Mouse (Mus musculus) ES-E14 (cell line): ENCODE results near the gene Myh10. TPM values are rescaled to one million over a fixed set of nuclear protein-coding genes. Genes with fewer than 3 reads are reported as not detected.

Source experiments
- DNase-seq: peaks from one replicate; pipeline ENCODE4 v3.0.0-alpha.2; 2013; ENCODE audit warnings: low read depth, low spot score
- H3K27ac ChIP-seq: 2 replicates; pipeline ENCODE4 v1.5.1; 2012; ENCODE audit warnings: low read depth, mild to moderate bottlenecking, low read length, moderate library complexity, mixed read lengths; ENCODE audit not compliant: poor library complexity, insufficient read depth, severe bottlenecking
- H3K36me3 ChIP-seq: 2 replicates; pipeline ENCODE4 v1.6.1; 2012; ENCODE audit warnings: mild to moderate bottlenecking, low read length, moderate library complexity, mixed read lengths; ENCODE audit not compliant: control insufficient read depth, poor library complexity, insufficient read depth, severe bottlenecking
- H3K4me1 ChIP-seq, 2 experiments: fragments of 150-350 bp in 1 of 2; sonication (generic) in 1 of 2; 2 replicates each; pipeline ENCODE4 v1.6.1; 2012; ENCODE audit warnings: low read length in 2 of 2, mild to moderate bottlenecking in 1 of 2, mixed read lengths in 1 of 2; ENCODE audit not compliant: control insufficient read depth in 2 of 2, insufficient read depth in 2 of 2, poor library complexity in 1 of 2
- H3K4me3 ChIP-seq, 2 experiments: fragments of 150-350 bp in 1 of 2; sonication (generic) in 1 of 2; 2 replicates each; pipeline ENCODE4 v1.5.1; 2012; ENCODE audit warnings: low read length in 2 of 2, low read depth in 1 of 2, mild to moderate bottlenecking in 1 of 2, mixed read lengths in 1 of 2; ENCODE audit not compliant: insufficient read depth in 1 of 2, poor library complexity in 1 of 2, severe bottlenecking in 1 of 2
- H3K9ac ChIP-seq: 2 replicates; pipeline ENCODE4 v1.6.1; 2012; ENCODE audit warnings: low read depth, mild to moderate bottlenecking, low read length, mixed read lengths; ENCODE audit not compliant: poor library complexity, insufficient read depth, severe bottlenecking
- H3K9me3 ChIP-seq: fragments of 150-350 bp; sonication (generic); 2 replicates; pipeline ENCODE4 v1.6.1; 2012; ENCODE audit warnings: low read depth, mild to moderate bottlenecking, low read length; ENCODE audit not compliant: control insufficient read depth, insufficient read depth
- CHD2 ChIP-seq: IDR thresholded peaks from 2 replicates; pipeline ENCODE4 v1.6.1; 2014; ENCODE audit warnings: mild to moderate bottlenecking, low read depth, low read length, inconsistent platforms
- HCFC1 ChIP-seq: IDR thresholded peaks from 2 replicates; pipeline ENCODE4 v1.6.1; 2012; ENCODE audit warnings: low read length, inconsistent platforms, borderline replicate concordance; ENCODE audit not compliant: insufficient read depth
- MAFK ChIP-seq: IDR thresholded peaks from 2 replicates; pipeline ENCODE4 v1.6.1; 2014; ENCODE audit warnings: mild to moderate bottlenecking, low read depth, low read length, inconsistent platforms; ENCODE audit not compliant: insufficient read depth
- ZC3H11A ChIP-seq: IDR thresholded peaks from 2 replicates; pipeline ENCODE4 v1.6.1; 2012; ENCODE audit warnings: low read depth, mild to moderate bottlenecking, inconsistent platforms, low read length, borderline replicate concordance
- ZNF384 ChIP-seq: IDR thresholded peaks from 2 replicates; pipeline ENCODE4 v1.6.1; 2012; ENCODE audit warnings: low read depth, low read length, inconsistent platforms
- in situ Hi-C, 2 experiments: fragments of 600-800 bp; cut with MboI; formaldehyde crosslinking; loops; one replicate each; pipeline ENCODE4 v1.15.1; 2025; ENCODE audit warnings: low sequenced_read_pairs in 2 of 2, inconsistent platforms in 1 of 2; ENCODE audit not compliant: unreplicated experiment in 2 of 2
- total RNA-seq: library from RNA; depleted of rRNA; stranded (reverse); fragments of 300-350 nt; gene quantifications from 2 replicates; pipeline ENCODE4 v1.2.3, GENCODE M21; 2012

Gene Myh10
- total RNA-seq, 1 experiment: 107 TPM

DNA sequence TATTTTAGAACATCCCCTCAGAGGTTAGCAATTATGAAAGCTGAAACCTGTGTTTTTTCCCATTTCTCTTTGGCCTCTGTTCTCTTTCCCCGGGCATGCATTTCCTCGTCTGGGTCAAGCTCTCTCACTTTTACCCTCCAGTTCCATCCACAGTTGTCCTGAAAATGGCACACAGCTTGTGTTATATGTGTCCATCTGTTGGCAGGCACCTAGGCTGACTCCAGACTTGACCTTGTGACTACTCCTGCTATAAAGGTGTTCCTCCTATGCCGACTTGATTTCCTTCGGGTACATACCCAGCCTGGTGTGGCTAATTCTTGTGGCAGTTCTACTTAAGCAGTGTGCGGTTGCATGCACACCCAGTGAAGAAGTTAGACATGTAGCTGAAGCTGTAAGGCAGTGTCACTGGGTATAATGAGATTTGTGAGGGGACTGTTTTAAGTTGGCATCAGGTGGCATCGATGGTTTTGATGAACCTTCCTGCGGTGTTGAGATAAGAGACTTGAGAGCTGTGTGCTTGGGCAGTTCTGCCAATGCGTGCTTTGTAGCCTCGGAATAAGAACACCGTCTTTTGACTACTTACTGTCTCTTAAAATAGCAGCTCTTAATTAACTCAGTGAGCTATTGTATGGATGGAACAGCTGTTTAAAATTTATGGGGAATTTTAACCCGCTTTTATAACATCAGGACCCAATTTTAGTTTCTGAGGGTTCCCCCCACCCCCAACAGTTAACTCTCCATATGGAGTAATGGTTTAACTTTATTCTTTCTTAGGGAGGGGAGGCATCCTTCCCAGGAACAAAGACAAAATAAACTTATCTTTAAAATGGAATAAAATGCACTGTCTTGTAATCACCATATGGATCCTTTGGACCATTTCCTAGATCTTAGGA, 65.3 kb downstream of the Myh10 start:
- DNase-seq: no peak
- Histone ChIP-seq H3K4me1 (peaks cover 0 to 2% of the 10 kb centered on the region in 2 experiments; a peak in 1 of 4 replicates), H3K9me3 (no peaks in the 10 kb centered on the region), H3K9ac (no peak overlapping the region), H3K36me3 (peaks cover 3% of the 10 kb centered on the region; the same call in 1 of the 2 replicates), H3K4me3 (no peak overlapping the region), H3K27ac (no peak overlapping the region)
- in situ Hi-C loops: no loop called here
- no peak for TF ChIP-seq ZC3H11A
- no peak for TF ChIP-seq CHD2
- no peak for TF ChIP-seq ZNF384
- TF ChIP-seq HCFC1: no peak
- TF ChIP-seq MAFK: no peak

- in situ Hi-C loops: no loop called here
- Histone ChIP-seq H3K4me3 (no peak overlapping the region), H3K4me1 (peaks cover 0 to 2% of the 10 kb centered on the region in 2 experiments; a peak in 1 of 4 replicates), H3K36me3 (peaks cover 8% of the 10 kb centered on the region), H3K27ac (no peak overlapping the region), H3K9me3 (no peaks in the 10 kb centered on the region), H3K9ac (no peak overlapping the region)
- DNase-seq: no peak
- TF ChIP-seq MAFK: no peak
- TF ChIP-seq ZC3H11A: no peak
- TF ChIP-seq ZNF384: no peak
- TF ChIP-seq CHD2: no peak
- TF ChIP-seq HCFC1: no peak
These were observed 68.3 kb downstream of the Myh10 start for GRCm38 (mm10) chr11:68759691-68760090.

- Histone ChIP-seq H3K36me3 (peaks cover 8% of the 10 kb centered on the region), H3K9me3 (no peaks in the 10 kb centered on the region), H3K9ac (no peak overlapping the region), H3K27ac (no peak overlapping the region), H3K4me1 (peaks cover 0 to 2% of the 10 kb centered on the region in 2 experiments; a peak in 1 of 4 replicates), H3K4me3 (no peak overlapping the region)
- no peak for DNase-seq
- TF ChIP-seq MAFK (peak; percentile 84), ZNF384 (no peak)
- in situ Hi-C loops: no loop called here
These were observed 69.8 kb downstream of the Myh10 start for GRCm38 (mm10) chr11:68761155-68761554.

GRCm38 (mm10) chr11:68761664-68762063, 70.3 kb downstream of the Myh10 start:
- Histone ChIP-seq H3K27ac (no peak overlapping the region), H3K36me3 (peaks cover 8% of the 10 kb centered on the region), H3K9me3 (no peaks in the 10 kb centered on the region), H3K9ac (no peak overlapping the region), H3K4me1 (peaks cover 0 to 2% of the 10 kb centered on the region in 2 experiments; a peak in 1 of 4 replicates), H3K4me3 (no peak overlapping the region)
- no peak for TF ChIP-seq MAFK
- no peak for TF ChIP-seq CHD2
- no peak for TF ChIP-seq HCFC1
- no peak for TF ChIP-seq ZNF384
- TF ChIP-seq ZC3H11A: no peak
- in situ Hi-C loops: no loop called here
- DNase-seq: no peak

- in situ Hi-C loops: no loop called here
- H3K4me1 ChIP-seq: no peaks in the 10 kb centered on the region
- H3K36me3 ChIP-seq: peaks cover 16% of the 10 kb centered on the region
- no peak overlapping the region for H3K9ac ChIP-seq
- DNase-seq: no peak
- no peak overlapping the region for H3K4me3 ChIP-seq
- H3K27ac ChIP-seq: no peak overlapping the region
- TF ChIP-seq ZC3H11A: no peak
- no peak for TF ChIP-seq MAFK
- no peak for TF ChIP-seq HCFC1
- TF ChIP-seq CHD2: no peak
- no peak for TF ChIP-seq ZNF384
- H3K9me3 ChIP-seq: no peaks in the 10 kb centered on the region
These were observed 73.3 kb downstream of the Myh10 start for GRCm38 (mm10) chr11:68764622-68765021.
